Mouse (Mus musculus) midbrain, embryonic 10.5 days (tissue): Measurements from ENCODE around the gene Osbpl9. TPM values are rescaled to one million over a fixed set of nuclear protein-coding genes. Genes with fewer than 3 reads are reported as not detected.

Experiments used
- DNase-seq: peaks from one replicate; pipeline ENCODE4 v3.0.0-alpha.2; 2017; ENCODE audit warnings: low spot score
- H3K27ac ChIP-seq: fragments of 300-500 bp; sonication (generic); replicated peaks from 2 replicates; pipeline ENCODE4 v1.5.1; 2016; ENCODE audit warnings: mild to moderate bottlenecking
- H3K27me3 ChIP-seq: fragments of 300-500 bp; sonication (generic); 2 replicates; pipeline ENCODE4 v1.6.1; 2016; ENCODE audit warnings: low read depth, mild to moderate bottlenecking; ENCODE audit not compliant: poor library complexity, severe bottlenecking
- H3K36me3 ChIP-seq: fragments of 300-500 bp; sonication (generic); 2 replicates; pipeline ENCODE4 v1.6.1; 2016; ENCODE audit warnings: mild to moderate bottlenecking, moderate library complexity
- H3K4me1 ChIP-seq: fragments of 300-500 bp; sonication (generic); 2 replicates; pipeline ENCODE4 v1.6.1; 2016
- H3K4me3 ChIP-seq: fragments of 300-500 bp; sonication (generic); 2 replicates; pipeline ENCODE4 v1.5.1; 2016; ENCODE audit warnings: mild to moderate bottlenecking, moderate library complexity
- H3K9me3 ChIP-seq: fragments of 300-500 bp; sonication (generic); replicated peaks from 2 replicates; pipeline ENCODE4 v1.6.1; 2016; ENCODE audit warnings: mild to moderate bottlenecking
- WGBS: fragments of 180-500 bp; shearing (Covaris S2); methylation state at CpG from one replicate; pipeline ENCODE4 v1.1.7; 2016; 5-methylcytosine and 5-hydroxymethylcytosine counted together
- polyA plus RNA-seq: library from polyadenylated mRNA; unstranded; fragments of >200 nt; fragmentation: Nextera tagmentation; extraction: Ambion mirVana; gene quantifications from 2 replicates; pipeline ENCODE4 v1.2.1, GENCODE M21; 2016

The Osbpl9 gene
- polyA plus RNA-seq, 1 experiment from 2014 or later, result 58.3 TPM

GRCm38 (mm10) chr4:109106034-109106433, 96.0 kb downstream of the Osbpl9 start:
- no peaks in the 10 kb centered on the region for H3K9me3 ChIP-seq
- H3K27ac ChIP-seq, result no peak overlapping the region
- H3K36me3 ChIP-seq, result peaks cover 4% of the 10 kb centered on the region
- DNase-seq, result no peak
- no peak overlapping the region for H3K4me3 ChIP-seq
- 89% methylated on average over 3 of the region's 3 CpGs for WGBS
- H3K27me3 ChIP-seq, result no peaks in the 10 kb centered on the region
- no peaks in the 10 kb centered on the region for H3K4me1 ChIP-seq

DNA sequence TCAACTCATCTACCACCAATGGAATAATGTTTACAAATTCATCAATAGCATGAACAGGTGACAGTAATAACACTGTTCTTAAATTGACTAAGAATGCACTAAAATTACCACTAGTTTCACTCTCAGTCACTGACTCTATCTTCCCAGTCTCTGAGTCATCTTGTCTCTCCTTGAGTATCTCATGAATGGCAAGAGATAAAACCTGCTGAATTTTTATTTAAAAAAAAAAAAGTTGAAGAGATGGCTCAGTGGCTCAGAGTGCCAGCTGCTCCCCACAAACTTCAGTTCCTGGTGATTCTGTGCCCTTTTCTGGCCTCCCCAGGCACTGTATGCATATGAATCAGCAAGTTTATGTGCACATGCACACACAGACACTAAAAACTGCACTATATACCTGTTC, 96.8 kb downstream of the Osbpl9 start:
- peaks cover 4% of the 10 kb centered on the region for H3K36me3 ChIP-seq
- H3K27ac ChIP-seq, result no peak overlapping the region
- no peaks in the 10 kb centered on the region for H3K4me1 ChIP-seq
- no peaks in the 10 kb centered on the region for H3K9me3 ChIP-seq
- H3K27me3 ChIP-seq, result no peaks in the 10 kb centered on the region
- no peak overlapping the region for H3K4me3 ChIP-seq
- no peak for DNase-seq

GRCm38 (mm10) chr4:109103145-109103883, 98.8 kb downstream of the Osbpl9 start:
- Histone ChIP-seq H3K27me3 (no peaks in the 10 kb centered on the region), H3K9me3 (no peaks in the 10 kb centered on the region), H3K4me3 (no peak overlapping the region), H3K4me1 (no peaks in the 10 kb centered on the region), H3K27ac (no peak overlapping the region), H3K36me3 (peaks cover 4% of the 10 kb centered on the region)
- 88% methylated on average over 9 of the region's 9 CpGs for WGBS
- DNase-seq, result no peak

GRCm38 (mm10) chr4:109102574-109102973, 99.5 kb downstream of the Osbpl9 start:
- no peaks in the 10 kb centered on the region for H3K27me3 ChIP-seq
- H3K9me3 ChIP-seq, result no peaks in the 10 kb centered on the region
- no peak overlapping the region for H3K4me3 ChIP-seq
- H3K36me3 ChIP-seq, result peaks cover 4% of the 10 kb centered on the region
- DNase-seq, result no peak
- no peaks in the 10 kb centered on the region for H3K4me1 ChIP-seq
- H3K27ac ChIP-seq, result no peak overlapping the region
- WGBS, result 89% methylated on average over 5 of the region's 5 CpGs

DNA sequence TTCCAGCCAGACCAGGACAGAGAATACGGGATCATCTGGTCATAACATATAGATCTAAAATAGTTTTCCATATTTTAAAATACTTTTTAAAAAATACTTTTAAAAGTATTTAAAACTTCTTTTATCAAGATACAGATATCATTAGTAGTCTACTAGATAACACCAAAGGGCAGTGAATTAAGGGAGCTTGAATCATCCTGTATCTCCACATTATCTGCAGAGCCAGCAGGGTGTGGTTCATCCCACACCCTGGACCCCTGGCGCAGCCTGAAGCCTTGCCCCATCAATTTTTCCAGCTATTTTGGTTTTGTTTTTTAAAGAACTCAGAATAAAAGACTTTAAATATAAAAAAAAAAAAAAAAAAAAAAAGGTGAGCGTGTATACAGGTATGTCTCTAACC, 103.2 kb downstream of the Osbpl9 start:
- H3K36me3 ChIP-seq, result peaks cover 7% of the 10 kb centered on the region
- H3K4me3 ChIP-seq, result no peak overlapping the region
- no peaks in the 10 kb centered on the region for H3K4me1 ChIP-seq
- H3K27ac ChIP-seq, result no peak overlapping the region
- no peaks in the 10 kb centered on the region for H3K9me3 ChIP-seq
- no peak for DNase-seq
- no peaks in the 10 kb centered on the region for H3K27me3 ChIP-seq
- WGBS, result 93% methylated on average over 3 of the region's 3 CpGs

DNA sequence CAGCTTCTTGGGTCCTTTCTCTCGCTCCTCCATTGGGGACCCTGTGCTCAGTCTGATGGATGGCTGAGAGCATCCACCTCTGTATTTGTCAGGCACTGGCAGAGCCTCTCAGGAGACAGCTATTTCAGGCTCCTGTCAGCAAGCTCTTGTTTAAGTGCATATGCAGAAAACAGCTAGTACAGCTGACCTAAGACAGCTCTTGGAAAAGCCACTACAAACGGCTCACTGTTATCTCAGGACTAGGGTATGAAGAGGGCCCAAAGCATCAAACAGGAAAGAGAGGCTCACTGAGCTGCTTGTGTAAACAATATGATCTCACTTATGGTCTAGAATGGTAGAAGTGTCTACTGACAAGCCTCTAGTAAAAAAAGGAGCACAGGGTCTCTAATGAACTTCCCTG, 107.8 kb downstream of the Osbpl9 start:
- no peaks in the 10 kb centered on the region for H3K4me1 ChIP-seq
- H3K27me3 ChIP-seq, result no peaks in the 10 kb centered on the region
- H3K27ac ChIP-seq, result no peak overlapping the region
- H3K9me3 ChIP-seq, result no peaks in the 10 kb centered on the region
- no peak overlapping the region for H3K4me3 ChIP-seq
- WGBS, result 85% methylated on average over 2 of the region's 2 CpGs
- DNase-seq, result no peak
- peaks cover 3% of the 10 kb centered on the region; the same call in 1 of the 2 replicates for H3K36me3 ChIP-seq

DNA sequence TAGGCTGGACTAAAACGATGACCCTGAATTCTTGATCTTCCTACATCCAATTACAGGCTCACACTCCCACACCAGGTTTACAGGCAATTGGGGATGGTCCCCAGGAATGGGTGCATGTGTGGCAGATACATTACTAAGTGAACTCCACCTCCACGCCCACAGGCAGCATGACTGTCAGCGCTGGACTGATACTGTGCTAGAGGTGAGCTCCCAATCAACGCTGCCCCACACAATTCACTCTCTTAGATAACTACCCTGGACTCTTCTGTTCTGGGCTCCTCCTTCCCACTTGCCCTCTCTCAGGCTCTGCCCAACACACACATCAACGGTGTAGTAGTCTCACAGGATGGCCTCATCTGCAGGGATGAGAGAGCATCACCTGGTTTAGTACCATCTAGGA, 109.7 kb downstream of the Osbpl9 start:
- H3K36me3 ChIP-seq, result peaks cover 3% of the 10 kb centered on the region; the same call in 1 of the 2 replicates
- no peaks in the 10 kb centered on the region for H3K27me3 ChIP-seq
- H3K4me3 ChIP-seq, result no peak overlapping the region
- no peaks in the 10 kb centered on the region for H3K9me3 ChIP-seq
- no peak overlapping the region for H3K27ac ChIP-seq
- 92% methylated on average over 5 of the region's 5 CpGs for WGBS
- DNase-seq, result no peak
- H3K4me1 ChIP-seq, result no peaks in the 10 kb centered on the region

GRCm38 (mm10) chr4:109091241-109091777, 110.8 kb downstream of the Osbpl9 start:
- H3K27ac ChIP-seq, result no peak overlapping the region
- H3K9me3 ChIP-seq, result no peaks in the 10 kb centered on the region
- no peak overlapping the region for H3K4me3 ChIP-seq
- 93% methylated on average over 8 of the region's 8 CpGs for WGBS
- H3K27me3 ChIP-seq, result no peaks in the 10 kb centered on the region
- no peaks in the 10 kb centered on the region for H3K4me1 ChIP-seq
- no peaks in the 10 kb centered on the region for H3K36me3 ChIP-seq
- no peak for DNase-seq

- H3K27me3 ChIP-seq, result no peaks in the 10 kb centered on the region
- H3K4me3 ChIP-seq, result no peak overlapping the region
- WGBS, result 84% methylated on average over 6 of the region's 6 CpGs
- H3K4me1 ChIP-seq, result no peaks in the 10 kb centered on the region
- 0 out of 2 replicates have a peak, but pooled peaks cover 3% of the 10 kb centered on the region for H3K36me3 ChIP-seq
- no peaks in the 10 kb centered on the region for H3K9me3 ChIP-seq
- no peak overlapping the region for H3K27ac ChIP-seq
- no peak for DNase-seq
These were observed 112.1 kb downstream of the Osbpl9 start for GRCm38 (mm10) chr4:109089999-109090398.

GRCm38 (mm10) chr4:109089171-109089570, 112.9 kb downstream of the Osbpl9 start:
- H3K27me3 ChIP-seq, result no peaks in the 10 kb centered on the region
- WGBS, result 89% methylated on average over 5 of the region's 5 CpGs
- H3K4me1 ChIP-seq, result no peaks in the 10 kb centered on the region
- H3K36me3 ChIP-seq, result 0 out of 2 replicates have a peak, but pooled peaks cover 3% of the 10 kb centered on the region
- DNase-seq, result no peak
- no peaks in the 10 kb centered on the region for H3K9me3 ChIP-seq
- no peak overlapping the region for H3K27ac ChIP-seq
- H3K4me3 ChIP-seq, result no peak overlapping the region

GRCm38 (mm10) chr4:109080118-109080517, 122.0 kb downstream of the Osbpl9 start:
- no peak for DNase-seq
- no peaks in the 10 kb centered on the region for H3K4me1 ChIP-seq
- H3K9me3 ChIP-seq, result no peaks in the 10 kb centered on the region
- H3K27ac ChIP-seq, result no peak overlapping the region
- WGBS, result 77% methylated on average over 5 of the region's 5 CpGs
- peaks cover 40% of the 10 kb centered on the region for H3K36me3 ChIP-seq
- H3K27me3 ChIP-seq, result no peaks in the 10 kb centered on the region
- no peak overlapping the region for H3K4me3 ChIP-seq

- Histone ChIP-seq H3K9me3 (no peaks in the 10 kb centered on the region), H3K27ac (no peak overlapping the region), H3K27me3 (no peaks in the 10 kb centered on the region), H3K4me1 (no peaks in the 10 kb centered on the region), H3K36me3 (peaks cover 40% of the 10 kb centered on the region), H3K4me3 (no peak overlapping the region)
- no peak for DNase-seq
- 81% methylated on average over 3 of the region's 3 CpGs for WGBS
These were observed 122.4 kb downstream of the Osbpl9 start for GRCm38 (mm10) chr4:109079676-109080075.

DNA sequence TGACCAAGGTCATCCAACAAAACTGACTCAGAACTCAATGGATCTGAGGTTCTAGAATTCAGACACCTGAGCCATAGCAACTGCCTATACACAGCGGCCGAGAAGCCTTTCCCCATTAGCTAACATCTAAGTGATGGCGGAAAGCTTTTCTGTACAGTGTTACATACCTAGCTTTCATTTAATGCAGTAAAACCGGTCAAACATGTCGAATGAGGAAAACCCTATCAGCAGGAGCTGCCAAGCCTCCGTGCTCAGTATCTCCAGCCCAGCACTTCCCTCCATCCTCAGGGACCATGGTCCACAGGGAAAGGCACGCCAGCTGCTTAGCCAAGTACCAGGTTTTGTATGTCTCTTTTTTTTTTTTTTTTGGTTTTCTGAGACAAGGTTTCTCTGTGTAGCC, 123.1 kb downstream of the Osbpl9 start:
- 91% methylated on average over 7 of the region's 7 CpGs for WGBS
- Histone ChIP-seq H3K4me1 (no peaks in the 10 kb centered on the region), H3K9me3 (no peaks in the 10 kb centered on the region), H3K4me3 (no peak overlapping the region), H3K27ac (no peak overlapping the region), H3K36me3 (peaks cover 38% of the 10 kb centered on the region), H3K27me3 (no peaks in the 10 kb centered on the region)
- DNase-seq, result no peak
